Mouse (Mus musculus) heart, postnatal 0 days (tissue): Measurements from ENCODE around the gene Trmt1. TPM values are rescaled to one million over a fixed set of nuclear protein-coding genes. Genes with fewer than 3 reads are reported as not detected.

Experiments used
- ATAC-seq: fragments of 200-750 bp; cut with Nextera tagmentation; 2 replicates; pipeline ENCODE4 v1.8.0; 2017; ENCODE audit warnings: low read depth, moderate number of reproducible peaks, moderate library complexity; ENCODE audit not compliant: insufficient read depth
- DNase-seq: peaks from one replicate; pipeline ENCODE4 v3.0.0-alpha.2; 2016; ENCODE audit warnings: low spot score
- H3K27ac ChIP-seq: fragments of 300-500 bp; sonication (generic); 2 replicates; pipeline ENCODE4 v1.5.1; 2014; ENCODE audit warnings: low read depth, mild to moderate bottlenecking
- H3K27me3 ChIP-seq: fragments of 300-500 bp; sonication (generic); 2 replicates; pipeline ENCODE4 v1.6.1; 2014; ENCODE audit warnings: low read length, mixed read lengths; ENCODE audit not compliant: control insufficient read depth, insufficient read depth
- H3K36me3 ChIP-seq: fragments of 300-500 bp; sonication (generic); replicated peaks from 2 replicates; pipeline ENCODE4 v1.6.1; 2014; ENCODE audit warnings: low read length, mixed read lengths; ENCODE audit not compliant: control insufficient read depth, insufficient read depth
- H3K4me1 ChIP-seq: fragments of 300-500 bp; sonication (generic); 2 replicates; pipeline ENCODE4 v1.6.1; 2014; ENCODE audit warnings: antibody characterized with exemption; ENCODE audit not compliant: control insufficient read depth, insufficient read depth
- H3K4me2 ChIP-seq: fragments of 300-500 bp; sonication (generic); 2 replicates; pipeline ENCODE4 v1.6.1; 2014; ENCODE audit warnings: low read depth, mild to moderate bottlenecking, low read length, moderate library complexity
- H3K4me3 ChIP-seq: fragments of 300-500 bp; sonication (generic); 2 replicates; pipeline ENCODE4 v1.5.1; 2014; ENCODE audit warnings: low read depth, low read length
- H3K9ac ChIP-seq: fragments of 300-500 bp; sonication (generic); replicated peaks from 2 replicates; pipeline ENCODE4 v1.6.1; 2014; ENCODE audit warnings: low read depth, low read length, mixed read lengths
- H3K9me3 ChIP-seq: fragments of 300-500 bp; sonication (generic); replicated peaks from 2 replicates; pipeline ENCODE4 v1.6.1; 2016; ENCODE audit warnings: low read length; ENCODE audit not compliant: control insufficient read depth
- CTCF ChIP-seq: IDR thresholded peaks from 2 replicates; pipeline ENCODE4 v1.5.1; 2016; ENCODE audit warnings: antibody characterized with exemption, control low read depth, low read depth
- EP300 ChIP-seq: IDR thresholded peaks from 2 replicates; pipeline ENCODE4 v1.6.1; 2016; ENCODE audit warnings: antibody characterized with exemption, low read depth
- WGBS: fragments of 180-500 bp; shearing (Covaris S2); extraction: QIAGEN DNeasy Blood & Tissue Kit; methylation state at CpG from one replicate; pipeline ENCODE4 v1.1.7; 2014; 5-methylcytosine and 5-hydroxymethylcytosine counted together
- polyA plus RNA-seq: library from polyadenylated mRNA; unstranded; fragments of >200 nt; fragmentation: Nextera tagmentation; extraction: Ambion mirVana; gene quantifications from 2 replicates; pipeline ENCODE4 v1.2.1, GENCODE M21; 2015
- total RNA-seq: library from RNA; depleted of rRNA; stranded (reverse); fragments of >200 nt; gene quantifications from 2 replicates; pipeline ENCODE4 v1.2.3, GENCODE M21; 2014; ENCODE audit warnings: low replicate concordance

Gene Trmt1
- total and polyA plus RNA-seq, 2 experiments from 2014 or later, result 29.5 to 98.3 TPM

- Histone ChIP-seq H3K4me3 (no peak overlapping the region), H3K36me3 (peaks cover 4% of the 10 kb centered on the region), H3K4me2 (no peak overlapping the region), H3K9me3 (no peaks in the 10 kb centered on the region), H3K27me3 (peaks cover 26% of the 10 kb centered on the region), H3K4me1 (0 out of 2 replicates have a peak, but pooled peaks cover 4% of the 10 kb centered on the region), H3K27ac (peak overlapping the region; percentile 81), H3K9ac (no peak overlapping the region)
- ATAC-seq, result no peak
- WGBS, result 58% methylated on average over 3 of the region's 3 CpGs
- TF ChIP-seq EP300 (no peak), CTCF (no peak)
- no peak for DNase-seq
Observed at GRCm38 (mm10) chr8:84711312-84711711, 25.2 kb downstream of the Trmt1 start.

GRCm38 (mm10) chr8:84711933-84712758, 26.0 kb downstream of the Trmt1 start:
- no peak for TF ChIP-seq CTCF
- TF ChIP-seq EP300, result peak; percentile 40; the same call in 1 of the 2 replicates
- DNase-seq (peak; percentile 58), ATAC-seq (peak; percentile 50)
- 0 out of 2 replicates have a peak, but pooled peaks cover 4% of the 10 kb centered on the region for H3K4me1 ChIP-seq
- no peak overlapping the region for H3K4me2 ChIP-seq
- no peaks in the 10 kb centered on the region for H3K9me3 ChIP-seq
- peaks cover 22% of the 10 kb centered on the region for H3K27me3 ChIP-seq
- no peak overlapping the region for H3K9ac ChIP-seq
- H3K36me3 ChIP-seq, result peaks cover 10% of the 10 kb centered on the region
- no peak overlapping the region for H3K4me3 ChIP-seq
- WGBS, result 35% methylated on average over 11 of the region's 11 CpGs
- H3K27ac ChIP-seq, result peak overlapping the region; percentile 81

DNA sequence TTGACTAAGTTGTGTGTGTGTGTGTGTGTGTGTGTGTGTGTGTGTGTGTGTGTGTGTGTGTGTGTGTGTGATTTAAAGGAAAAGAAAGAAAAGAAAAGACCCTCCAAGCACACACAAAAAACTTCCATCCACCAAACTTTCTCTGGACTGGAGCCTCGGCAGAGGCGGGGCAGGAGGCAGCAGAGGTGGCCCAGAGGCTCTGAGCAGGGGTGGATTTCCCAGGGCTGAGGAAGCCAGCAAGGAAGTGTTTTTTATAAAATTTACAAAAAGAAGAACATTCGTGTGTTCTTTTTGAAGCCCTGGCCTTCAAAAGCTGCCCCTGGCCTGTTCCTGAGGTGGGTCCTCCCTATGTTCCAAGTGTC, 26.6 kb downstream of the Trmt1 start:
- 0 out of 2 replicates have a peak, but pooled peaks cover 4% of the 10 kb centered on the region for H3K4me1 ChIP-seq
- peaks cover 17% of the 10 kb centered on the region for H3K27me3 ChIP-seq
- H3K9ac ChIP-seq, result no peak overlapping the region
- no peak overlapping the region for H3K4me3 ChIP-seq
- no peak for TF ChIP-seq CTCF
- no peak for TF ChIP-seq EP300
- peak overlapping the region; percentile 51; the same call in 1 of the 2 replicates for H3K27ac ChIP-seq
- peaks cover 16% of the 10 kb centered on the region for H3K36me3 ChIP-seq
- DNase-seq (no peak), ATAC-seq (no peak)
- no peaks in the 10 kb centered on the region for H3K9me3 ChIP-seq
- WGBS, result 32% methylated on average over 3 of the region's 3 CpGs
- H3K4me2 ChIP-seq, result no peak overlapping the region

- WGBS, result 63% methylated on average over 4 of the region's 4 CpGs
- peak overlapping the region; percentile 51 for H3K27ac ChIP-seq
- no peak overlapping the region for H3K9ac ChIP-seq
- no peak for ATAC-seq
- no peak for DNase-seq
- 0 out of 2 replicates have a peak, but pooled peaks cover 4% of the 10 kb centered on the region for H3K4me1 ChIP-seq
- H3K4me2 ChIP-seq, result no peak overlapping the region
- H3K36me3 ChIP-seq, result peaks cover 20% of the 10 kb centered on the region
- peaks cover 11% of the 10 kb centered on the region; the same call in 1 of the 2 replicates for H3K27me3 ChIP-seq
- H3K9me3 ChIP-seq, result no peaks in the 10 kb centered on the region
- no peak for TF ChIP-seq CTCF
- no peak for TF ChIP-seq EP300
- H3K4me3 ChIP-seq, result no peak overlapping the region
Observed at GRCm38 (mm10) chr8:84713381-84713780, 27.3 kb downstream of the Trmt1 start.

DNA sequence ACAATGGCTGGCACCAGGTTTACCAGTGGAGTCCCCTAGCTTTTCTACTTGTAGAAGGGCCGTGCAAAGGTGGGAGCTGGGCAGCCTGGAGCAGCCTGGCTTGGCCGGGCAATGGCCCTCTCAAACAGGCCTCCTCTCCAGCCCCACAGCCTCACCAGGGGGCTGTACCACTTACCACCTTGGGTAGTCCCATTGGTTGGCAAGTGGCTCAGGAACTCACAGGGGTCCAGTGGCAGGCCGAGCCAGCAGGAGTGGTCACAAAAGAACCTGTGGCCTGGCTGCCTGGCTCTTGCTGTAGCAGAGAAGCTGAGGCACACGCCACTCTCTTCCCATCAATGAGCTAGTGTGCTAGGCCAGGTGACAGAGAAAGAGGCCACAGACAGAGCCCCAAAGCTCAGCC, 28.1 kb downstream of the Trmt1 start:
- Histone ChIP-seq H3K27ac (peak overlapping the region; percentile 51), H3K27me3 (0 out of 2 replicates have a peak, but pooled peaks cover 6% of the 10 kb centered on the region), H3K4me1 (0 out of 2 replicates have a peak, but pooled peaks cover 4% of the 10 kb centered on the region), H3K4me3 (no peak overlapping the region), H3K4me2 (no peak overlapping the region), H3K36me3 (peaks cover 26% of the 10 kb centered on the region), H3K9ac (no peak overlapping the region), H3K9me3 (no peaks in the 10 kb centered on the region)
- no peak for TF ChIP-seq CTCF
- TF ChIP-seq EP300, result no peak
- 84% methylated on average over 4 of the region's 4 CpGs for WGBS
- ATAC-seq (no peak), DNase-seq (no peak)
